Mouse (Mus musculus) ES-E14 (cell line): Measurements from ENCODE around the gene Plagl2. TPM values are rescaled to one million over a fixed set of nuclear protein-coding genes. Genes with fewer than 3 reads are reported as not detected.

Experiments used
- DNase-seq: peaks from one replicate; pipeline ENCODE4 v3.0.0-alpha.2; 2013; ENCODE audit warnings: low read depth, low spot score
- H3K27ac ChIP-seq: 2 replicates; pipeline ENCODE4 v1.5.1; 2012; ENCODE audit warnings: low read depth, mild to moderate bottlenecking, low read length, moderate library complexity, mixed read lengths; ENCODE audit not compliant: poor library complexity, insufficient read depth, severe bottlenecking
- H3K36me3 ChIP-seq: 2 replicates; pipeline ENCODE4 v1.6.1; 2012; ENCODE audit warnings: mild to moderate bottlenecking, low read length, moderate library complexity, mixed read lengths; ENCODE audit not compliant: control insufficient read depth, poor library complexity, insufficient read depth, severe bottlenecking
- H3K4me1 ChIP-seq, 2 experiments: fragments of 150-350 bp in 1 of 2; sonication (generic) in 1 of 2; 2 replicates each; pipeline ENCODE4 v1.6.1; 2012; ENCODE audit warnings: low read length in 2 of 2, mild to moderate bottlenecking in 1 of 2, mixed read lengths in 1 of 2; ENCODE audit not compliant: control insufficient read depth in 2 of 2, insufficient read depth in 2 of 2, poor library complexity in 1 of 2
- H3K4me3 ChIP-seq, 2 experiments: fragments of 150-350 bp in 1 of 2; sonication (generic) in 1 of 2; 2 replicates each; pipeline ENCODE4 v1.5.1; 2012; ENCODE audit warnings: low read length in 2 of 2, low read depth in 1 of 2, mild to moderate bottlenecking in 1 of 2, mixed read lengths in 1 of 2; ENCODE audit not compliant: insufficient read depth in 1 of 2, poor library complexity in 1 of 2, severe bottlenecking in 1 of 2
- H3K9ac ChIP-seq: 2 replicates; pipeline ENCODE4 v1.6.1; 2012; ENCODE audit warnings: low read depth, mild to moderate bottlenecking, low read length, mixed read lengths; ENCODE audit not compliant: poor library complexity, insufficient read depth, severe bottlenecking
- H3K9me3 ChIP-seq: fragments of 150-350 bp; sonication (generic); 2 replicates; pipeline ENCODE4 v1.6.1; 2012; ENCODE audit warnings: low read depth, mild to moderate bottlenecking, low read length; ENCODE audit not compliant: control insufficient read depth, insufficient read depth
- CHD2 ChIP-seq: IDR thresholded peaks from 2 replicates; pipeline ENCODE4 v1.6.1; 2014; ENCODE audit warnings: mild to moderate bottlenecking, low read depth, low read length, inconsistent platforms
- HCFC1 ChIP-seq: IDR thresholded peaks from 2 replicates; pipeline ENCODE4 v1.6.1; 2012; ENCODE audit warnings: low read length, inconsistent platforms, borderline replicate concordance; ENCODE audit not compliant: insufficient read depth
- MAFK ChIP-seq: IDR thresholded peaks from 2 replicates; pipeline ENCODE4 v1.6.1; 2014; ENCODE audit warnings: mild to moderate bottlenecking, low read depth, low read length, inconsistent platforms; ENCODE audit not compliant: insufficient read depth
- ZC3H11A ChIP-seq: IDR thresholded peaks from 2 replicates; pipeline ENCODE4 v1.6.1; 2012; ENCODE audit warnings: low read depth, mild to moderate bottlenecking, inconsistent platforms, low read length, borderline replicate concordance
- ZNF384 ChIP-seq: IDR thresholded peaks from 2 replicates; pipeline ENCODE4 v1.6.1; 2012; ENCODE audit warnings: low read depth, low read length, inconsistent platforms
- in situ Hi-C, 2 experiments: fragments of 600-800 bp; cut with MboI; formaldehyde crosslinking; loops; one replicate each; pipeline ENCODE4 v1.15.1; 2025; ENCODE audit warnings: low sequenced_read_pairs in 2 of 2, inconsistent platforms in 1 of 2; ENCODE audit not compliant: unreplicated experiment in 2 of 2
- total RNA-seq: library from RNA; depleted of rRNA; stranded (reverse); fragments of 300-350 nt; gene quantifications from 2 replicates; pipeline ENCODE4 v1.2.3, GENCODE M21; 2012

Plagl2 gene
- total RNA-seq, 1 experiment: 3.9 TPM

- Histone ChIP-seq H3K27ac (no peak overlapping the region), H3K36me3 (peaks cover 4% of the 10 kb centered on the region; the same call in 1 of the 2 replicates), H3K9ac (no peak overlapping the region), H3K4me3 (no peak overlapping the region), H3K4me1 (no peaks in the 10 kb centered on the region), H3K9me3 (no peaks in the 10 kb centered on the region)
- TF ChIP-seq MAFK: no peak
- TF ChIP-seq CHD2: no peak
- TF ChIP-seq ZNF384: no peak
- TF ChIP-seq ZC3H11A: no peak
- TF ChIP-seq HCFC1: no peak
- DNase-seq: no peak
- in situ Hi-C loops: no loop called here
Observed at GRCm38 (mm10) chr2:153249751-153250150, 8.5 kb upstream of the Plagl2 start.

- Histone ChIP-seq H3K9ac (peak overlapping the region; percentile 61), H3K9me3 (no peaks in the 10 kb centered on the region), H3K4me3 (peak overlapping the region; percentile 82 to 99; a peak in 3 of 4 replicates), H3K4me1 (peaks cover 0 to 2% of the 10 kb centered on the region in 2 experiments; a peak in 2 of 4 replicates), H3K36me3 (no peaks in the 10 kb centered on the region; the same call in 1 of the 2 replicates), H3K27ac (no peak overlapping the region)
- no peak for DNase-seq
- no peak for TF ChIP-seq MAFK
- no peak for TF ChIP-seq HCFC1
- no peak for TF ChIP-seq ZNF384
- TF ChIP-seq CHD2: no peak
- no peak for TF ChIP-seq ZC3H11A
- in situ Hi-C loops: no loop called here
Observed at GRCm38 (mm10) chr2:153242156-153242555, 930 bp upstream of the Plagl2 start.

- Histone ChIP-seq H3K9me3 (no peaks in the 10 kb centered on the region), H3K36me3 (peaks cover 3% of the 10 kb centered on the region; the same call in 1 of the 2 replicates), H3K4me3 (peak overlapping the region; percentile 82 to 99), H3K27ac (peak overlapping the region; percentile 6; the same call in 1 of the 2 replicates), H3K9ac (peak overlapping the region; percentile 82), H3K4me1 (peaks cover 0 to 2% of the 10 kb centered on the region in 2 experiments; a peak in 2 of 4 replicates)
- in situ Hi-C loops: no loop called here
- DNase-seq: peak; percentile 11
- TF ChIP-seq HCFC1 (no peak), ZNF384 (no peak), MAFK (no peak), ZC3H11A (no peak), CHD2 (no peak)
Observed at GRCm38 (mm10) chr2:153240701-153241235, 458 bp downstream of the Plagl2 start.

GRCm38 (mm10) chr2:153239860-153240480, 1.3 kb downstream of the Plagl2 start:
- in situ Hi-C loops: no loop called here
- no peak overlapping the region for H3K27ac ChIP-seq
- no peaks in the 10 kb centered on the region for H3K9me3 ChIP-seq
- no peak for DNase-seq
- H3K36me3 ChIP-seq: peaks cover 8% of the 10 kb centered on the region
- no peak for TF ChIP-seq CHD2
- no peak for TF ChIP-seq ZC3H11A
- TF ChIP-seq MAFK: no peak
- TF ChIP-seq HCFC1: no peak
- no peak for TF ChIP-seq ZNF384
- peak overlapping the region; percentile 82 to 99 for H3K4me3 ChIP-seq
- peaks cover 0 to 2% of the 10 kb centered on the region in 2 experiments; a peak in 2 of 4 replicates for H3K4me1 ChIP-seq
- H3K9ac ChIP-seq: peak overlapping the region; percentile 82; the same call in 1 of the 2 replicates
